Mouse (Mus musculus) ovary, adult 2 months (tissue): ENCODE data around the gene Rnf215. TPM values are rescaled to one million over a fixed set of nuclear protein-coding genes. Genes with fewer than 3 reads are reported as not detected.

ENCODE experiments used
- polyA plus RNA-seq: library from polyadenylated mRNA; depleted of rRNA; stranded (reverse); fragments of >200 nt; gene quantifications from 2 replicates; pipeline ENCODE4 v1.2.3, GENCODE M21; 2012; rRNA removed

Rnf215 gene
- polyA plus RNA-seq, result 46.5 and 46.6 TPM in 2 replicates

DNA sequence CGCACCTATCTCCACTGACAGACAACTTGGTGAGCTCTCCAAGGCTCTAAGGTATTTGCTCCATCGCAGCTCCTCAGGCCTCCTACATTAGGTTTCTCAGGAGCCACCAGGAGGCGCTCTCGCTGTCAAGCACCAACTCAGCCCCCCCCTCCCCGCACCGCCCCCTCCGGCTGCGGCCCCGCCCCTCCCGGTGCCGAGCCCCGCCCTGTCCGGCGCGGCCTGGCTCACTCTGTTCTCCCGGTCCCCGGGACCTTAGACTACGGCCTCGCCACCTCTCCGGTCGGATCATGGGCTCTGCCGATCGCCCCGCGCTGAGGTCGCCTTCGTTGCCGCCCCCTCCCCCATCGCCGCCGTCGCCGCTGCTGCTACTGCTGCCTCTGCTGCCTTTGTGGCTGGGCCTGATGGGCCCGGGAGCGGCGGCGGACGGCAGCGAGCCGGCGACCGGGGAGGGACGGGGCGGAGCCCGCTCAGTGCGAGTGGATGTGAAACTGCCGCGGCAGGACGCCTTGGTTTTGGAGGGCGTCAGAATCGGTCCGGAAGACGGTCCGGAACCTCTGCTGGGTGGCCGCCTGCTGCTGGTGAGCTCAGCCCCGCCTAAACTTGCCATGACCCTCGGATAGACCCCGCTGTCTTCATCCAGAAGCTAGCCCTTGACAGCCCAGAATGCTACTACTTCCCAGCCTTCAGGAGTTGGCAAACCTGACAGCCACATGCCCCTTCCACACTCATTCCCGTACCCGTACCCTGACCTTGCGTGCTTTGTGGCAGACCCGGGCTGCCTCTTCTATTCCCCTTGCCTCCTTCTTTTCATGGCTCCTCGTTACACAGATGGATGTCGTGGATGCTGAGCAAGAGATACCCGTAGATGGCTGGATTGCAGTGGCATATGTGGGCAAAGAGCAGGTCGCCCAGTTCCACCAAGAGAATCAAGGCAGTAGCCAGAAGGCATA is at the start of gene Rnf215:
Gene Rnf215 (plus strand): TSS at position 217 of the 950 bp plus-strand sequence.

DNA sequence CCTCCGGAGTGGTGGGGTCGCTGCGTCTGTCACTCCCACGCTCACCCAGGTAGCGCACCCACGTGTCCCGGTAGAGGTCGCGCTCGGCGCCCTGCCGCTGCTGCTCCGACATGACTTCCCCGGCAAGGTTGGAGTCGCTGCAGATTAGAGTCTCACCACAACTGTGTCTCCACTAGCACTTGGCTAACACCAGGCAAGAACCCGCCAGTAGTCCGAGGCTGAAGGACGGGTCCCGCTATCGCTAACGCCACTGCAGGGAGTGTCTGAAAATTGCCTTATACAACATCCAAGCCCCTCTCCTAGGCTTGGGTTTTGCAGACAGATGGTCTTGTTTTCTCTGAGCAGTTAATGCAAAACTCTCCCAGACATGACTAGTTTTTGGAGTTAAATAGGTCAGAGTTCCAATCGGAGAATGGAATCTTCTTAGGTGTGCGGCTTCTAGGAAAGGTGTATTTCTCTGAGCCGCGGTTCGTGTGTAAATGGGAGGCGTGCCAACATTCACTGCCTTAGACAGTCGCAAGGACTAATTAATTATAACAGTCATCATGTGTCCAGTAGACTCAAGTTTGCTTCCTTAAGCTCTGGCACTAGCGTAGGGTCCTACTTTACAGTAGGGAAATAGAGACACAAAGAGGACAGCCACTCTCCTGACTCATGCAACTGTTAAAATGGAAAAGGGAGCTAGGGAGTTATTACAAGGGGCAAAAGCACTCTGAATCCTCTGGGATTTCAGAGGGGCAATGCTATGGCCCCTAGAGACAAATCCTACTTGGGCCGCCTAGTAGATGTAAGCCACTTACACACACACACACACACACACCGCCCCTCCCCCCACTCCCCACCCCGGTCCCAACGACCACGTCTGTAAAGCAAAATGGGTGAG is 39.6 kb upstream of the Rnf215 start, which contains the start of gene Mtfp1:
Gene Mtfp1 (minus strand): TSS at position 275 of the 883 bp plus-strand sequence.

DNA sequence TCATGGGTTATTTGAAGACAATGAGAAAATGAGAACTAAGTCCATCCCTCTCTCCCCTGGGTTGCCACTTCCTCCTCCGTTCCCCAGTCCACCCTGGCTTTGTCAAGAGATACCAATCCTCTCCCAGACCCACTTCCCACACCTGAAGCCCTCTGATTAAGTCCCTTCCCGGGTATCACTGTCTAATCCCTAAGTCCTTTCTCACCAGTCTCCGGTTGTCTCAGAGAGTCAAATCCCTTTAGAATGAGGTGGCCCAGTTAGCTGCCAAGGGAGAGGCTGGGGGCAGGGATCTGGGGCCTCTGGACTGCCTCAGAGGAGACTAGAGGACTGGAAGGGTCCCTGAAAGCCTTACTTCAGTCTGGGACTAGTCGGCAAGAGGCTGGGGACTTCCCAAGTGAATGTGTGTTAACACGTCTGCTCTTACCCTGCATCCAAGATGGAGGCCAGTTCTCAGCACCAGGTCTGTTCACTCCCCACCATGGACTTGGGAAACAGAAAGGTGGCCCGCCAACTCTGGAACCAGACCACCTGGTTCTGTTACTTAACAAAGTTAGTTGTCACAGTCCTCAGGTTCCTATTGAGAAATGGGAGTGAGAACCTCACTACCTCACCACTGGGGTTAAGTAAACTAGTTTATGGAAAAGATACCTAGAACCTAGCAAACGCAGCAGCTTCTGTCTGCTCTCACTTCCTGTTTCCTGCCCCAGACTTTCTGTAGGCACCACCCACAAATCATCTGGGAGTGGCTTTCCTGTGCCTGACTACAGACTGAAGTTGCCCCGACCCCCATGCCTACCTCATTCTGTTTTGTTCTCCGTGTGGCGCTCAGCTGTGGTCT is 12.0 kb upstream of the Rnf215 start, which contains the start of gene Sec14l2:
Gene Sec14l2 (minus strand): TSS at position 674 of the 838 bp plus-strand sequence.

DNA sequence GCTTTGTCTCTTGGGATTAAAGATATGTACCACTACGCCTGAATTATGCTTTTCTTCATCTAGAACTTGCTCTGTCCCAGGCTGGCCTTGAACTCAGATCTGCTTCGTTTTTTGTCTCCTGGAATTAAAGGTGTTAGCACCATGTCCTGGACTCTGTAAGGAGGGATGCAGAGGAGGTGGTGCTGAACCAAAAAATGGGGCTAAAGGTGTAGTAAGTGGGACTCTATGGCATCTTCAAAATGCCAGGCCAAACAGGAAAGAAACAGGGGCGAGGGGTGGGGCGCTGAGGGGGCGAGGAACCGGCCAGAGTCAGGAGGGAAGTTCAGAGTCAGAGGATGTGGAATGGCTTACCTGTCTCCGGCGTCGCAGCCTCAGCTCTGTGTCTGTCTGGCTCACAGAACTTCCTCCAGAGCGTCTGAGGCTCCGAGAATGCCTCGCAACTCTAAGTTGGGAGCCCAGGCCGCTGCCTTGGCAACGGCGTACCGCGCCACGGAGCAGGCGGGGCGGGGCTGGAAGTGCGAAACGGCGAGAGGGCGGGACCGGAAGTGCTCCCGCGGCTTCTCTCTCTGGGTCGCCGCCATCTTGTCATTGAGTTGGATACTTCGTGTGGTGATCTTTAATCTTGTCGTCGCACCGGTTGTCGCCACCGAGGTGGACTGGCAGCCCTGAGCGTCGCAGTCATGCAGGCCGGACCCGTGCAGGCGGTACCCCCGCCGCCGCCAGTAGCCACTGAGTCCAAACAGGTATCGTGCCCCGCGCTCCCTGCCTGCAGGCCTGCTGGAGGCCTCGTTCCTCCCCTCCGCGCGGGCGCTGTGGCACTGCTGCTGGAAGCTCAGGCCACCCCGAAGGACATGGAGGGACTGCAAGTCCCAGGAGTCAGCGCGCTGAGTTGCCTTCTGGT is 25.1 kb downstream of the Rnf215 start, which contains the start of the genes Ccdc157 and Sf3a1:
Gene Ccdc157 (minus strand): TSS at position 486 of the 901 bp plus-strand sequence.
Gene Sf3a1 (plus strand): TSS at position 543 of the 901 bp plus-strand sequence.

DNA sequence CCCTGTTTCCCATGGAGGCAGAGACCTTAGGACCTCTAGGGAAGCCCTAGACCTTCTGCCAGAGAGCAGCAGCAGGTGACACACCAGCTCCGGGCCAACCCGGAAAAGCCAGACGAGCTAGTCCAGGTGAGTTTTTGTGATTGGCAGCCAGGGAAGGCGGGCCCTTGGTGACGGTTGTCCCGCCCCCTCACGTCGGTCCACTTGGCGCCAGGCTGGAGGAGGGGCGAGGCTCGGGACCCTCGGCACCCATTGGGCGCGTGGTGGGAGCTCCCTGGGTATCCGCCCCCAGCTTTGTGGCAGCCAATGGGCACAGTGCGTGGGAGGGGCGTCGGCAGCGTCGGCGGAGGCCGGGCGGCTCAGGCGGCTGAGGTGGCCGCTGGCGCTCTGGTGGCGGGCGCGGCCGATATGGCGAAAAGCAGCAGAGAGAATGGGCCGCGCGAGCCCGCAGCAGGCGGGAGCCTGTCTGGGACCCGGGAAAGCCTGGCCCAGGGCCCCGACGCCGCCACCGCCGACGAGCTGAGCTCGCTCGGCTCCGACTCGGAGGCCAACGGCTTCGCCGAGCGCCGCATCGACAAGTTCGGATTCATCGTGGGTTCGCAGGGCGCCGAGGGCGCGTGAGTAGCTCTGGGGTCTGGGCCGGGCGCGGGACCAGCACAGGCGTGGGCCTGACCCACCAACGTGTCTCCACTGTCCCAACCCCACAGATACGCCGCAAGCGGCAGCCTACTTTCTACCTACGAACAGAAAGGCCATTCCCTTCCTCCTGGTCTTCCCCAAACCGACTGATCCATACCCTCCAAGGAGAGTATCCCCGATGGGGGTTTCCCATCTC is 51.7 kb downstream of the Rnf215 start, which contains the start of gene Tbc1d10a:
Gene Tbc1d10a (plus strand): TSS at position 304 of the 832 bp plus-strand sequence.

Other genes starting within 250 kb of the Rnf215 start
- gene 4921536K21Rik, start 240.1 kb upstream of the Rnf215 start, polyA plus RNA-seq, result 0.68 and 0.71 TPM in 2 replicates
- 9.6 and 12.0 TPM in 2 replicates for gene Dusp18, start 240.0 kb upstream of the Rnf215 start, polyA plus RNA-seq
- 38.2 and 46.2 TPM in 2 replicates for gene Slc35e4, start 220.5 kb upstream of the Rnf215 start, polyA plus RNA-seq
- gene Tcn2, start 203.0 kb upstream of the Rnf215 start, polyA plus RNA-seq, result 122 and 149 TPM in 2 replicates
- 46.4 and 53.7 TPM in 2 replicates for gene Pes1, start 171.2 kb upstream of the Rnf215 start, polyA plus RNA-seq
- gene 4930556J24Rik, start 158.4 kb upstream of the Rnf215 start, polyA plus RNA-seq, result not detected in 2 replicates
- gene Gal3st1, start 151.6 kb upstream of the Rnf215 start, polyA plus RNA-seq, result 6.3 and 7.7 TPM in 2 replicates
- gene Sec14l4, start 103.7 kb upstream of the Rnf215 start, polyA plus RNA-seq, result 0.78 and 1.3 TPM in 2 replicates
- gene Sec14l3, start 70.4 kb upstream of the Rnf215 start, polyA plus RNA-seq, result 17.7 and 26.0 TPM in 2 replicates
- 15.7 and 20.6 TPM in 2 replicates for gene Mtfp1, start 39.8 kb upstream of the Rnf215 start, polyA plus RNA-seq
- gene Sec14l2, start 11.8 kb upstream of the Rnf215 start, polyA plus RNA-seq, result 0.92 and 0.96 TPM in 2 replicates
- gene Ccdc157, start 25.1 kb downstream of the Rnf215 start, polyA plus RNA-seq, result 23.9 and 26.0 TPM in 2 replicates
- gene Sf3a1, start 25.1 kb downstream of the Rnf215 start, polyA plus RNA-seq, result 36.9 and 56.4 TPM in 2 replicates
- 115 and 122 TPM in 2 replicates for gene Tbc1d10a, start 51.6 kb downstream of the Rnf215 start, polyA plus RNA-seq
- gene Castor1, start 83.0 kb downstream of the Rnf215 start, polyA plus RNA-seq, result 14.6 and 20.1 TPM in 2 replicates
- gene Osm, start 101.2 kb downstream of the Rnf215 start, polyA plus RNA-seq, result 0.32 and 0.43 TPM in 2 replicates
- gene Lif, start 122.4 kb downstream of the Rnf215 start, polyA plus RNA-seq, result 2.5 and 5.4 TPM in 2 replicates